Mouse (Mus musculus) lung, adult 2 months (tissue): ENCODE data around the gene Prkcd.

ENCODE experiments used
- CTCF ChIP-seq: fragments of 200-500 bp; IDR thresholded peaks from 2 replicates; pipeline ENCODE4 v1.5.1; 2011; ENCODE audit warnings: mild to moderate bottlenecking, low read length, control low read depth; ENCODE audit not compliant: insufficient read depth
- POLR2A ChIP-seq: fragments of 200-500 bp; IDR thresholded peaks from 2 replicates; pipeline ENCODE4 v1.6.1; 2011; ENCODE audit warnings: low read depth, mild to moderate bottlenecking, control low read depth, low read length, borderline replicate concordance; ENCODE audit errors: extremely low read depth

DNA sequence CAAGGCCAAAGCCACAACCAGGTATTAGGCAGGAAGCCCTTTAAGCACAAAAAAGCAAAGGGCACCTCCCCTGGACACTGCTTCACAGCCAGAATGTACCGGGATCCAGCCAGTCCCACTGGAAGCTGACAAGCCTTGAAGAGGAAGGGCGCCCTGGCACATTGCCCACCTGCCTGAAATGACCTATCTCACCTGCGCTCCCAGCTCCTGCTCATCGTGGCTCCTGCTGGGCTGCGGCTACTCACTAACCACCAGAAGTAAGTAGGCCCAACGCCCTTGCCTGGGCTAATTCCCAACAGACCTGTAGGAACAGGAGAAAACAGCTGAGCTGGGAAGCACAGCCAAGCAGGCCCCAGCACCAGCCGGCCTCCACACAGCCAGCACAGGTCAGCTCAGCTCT, 3.9 kb downstream of the Prkcd start:
- TF ChIP-seq CTCF = no peak
- TF ChIP-seq POLR2A = no peak
